Mouse (Mus musculus): Measurements from ENCODE around the gene Arf4. TPM values are rescaled to one million over a fixed set of nuclear protein-coding genes. Genes with fewer than 3 reads are reported as not detected.

Arf4 gene
- polyA plus RNA-seq, 1 experiment from 2014 or later = 406 TPM

DNA sequence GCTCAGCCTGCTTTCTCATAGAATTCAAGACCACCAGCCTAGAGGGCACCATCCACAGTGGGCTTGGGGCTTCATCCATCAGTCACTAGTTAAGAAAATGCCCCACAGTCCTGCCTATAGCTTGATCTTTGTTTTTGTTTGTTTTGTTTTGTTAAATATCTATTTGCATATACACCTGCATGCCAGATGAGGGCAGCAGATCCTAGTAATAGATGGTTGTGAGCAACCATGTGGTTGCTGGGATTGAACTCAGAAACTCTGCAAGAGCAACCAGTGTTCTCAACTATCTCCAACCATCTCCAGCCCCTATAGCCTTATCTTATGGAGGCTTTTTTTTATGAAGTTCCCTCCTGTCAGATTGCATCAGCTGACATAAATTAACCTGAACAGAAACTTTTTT lies 14.0 kb downstream of the Arf4 start:
- no peak overlapping the region for H3K4me2 ChIP-seq (ENCODE audit: low read depth, low read length)
- H3K9ac ChIP-seq (ENCODE audit: low read length) = no peak overlapping the region
- H3K27ac ChIP-seq (ENCODE audit: low read length) = no peak overlapping the region
- peaks cover 6% of the 10 kb centered on the region; the same call in 1 of the 2 replicates for H3K4me1 ChIP-seq (ENCODE audit: control insufficient read depth, insufficient read depth, low read length)
- no peak overlapping the region for H3K4me3 ChIP-seq (ENCODE audit: low read length)
- no peaks in the 10 kb centered on the region for H3K9me3 ChIP-seq (replicated peaks; ENCODE audit: control insufficient read depth, low read length)
- H3K36me3 ChIP-seq (ENCODE audit: control insufficient read depth, insufficient read depth) = peaks cover 32% of the 10 kb centered on the region
- no peak for ATAC-seq (replicated peaks; ENCODE audit: extremely low read depth, insufficient read depth, low FRiP score)
- H3K27me3 ChIP-seq (ENCODE audit: control insufficient read depth, insufficient read depth, low read length) = no peaks in the 10 kb centered on the region

DNA sequence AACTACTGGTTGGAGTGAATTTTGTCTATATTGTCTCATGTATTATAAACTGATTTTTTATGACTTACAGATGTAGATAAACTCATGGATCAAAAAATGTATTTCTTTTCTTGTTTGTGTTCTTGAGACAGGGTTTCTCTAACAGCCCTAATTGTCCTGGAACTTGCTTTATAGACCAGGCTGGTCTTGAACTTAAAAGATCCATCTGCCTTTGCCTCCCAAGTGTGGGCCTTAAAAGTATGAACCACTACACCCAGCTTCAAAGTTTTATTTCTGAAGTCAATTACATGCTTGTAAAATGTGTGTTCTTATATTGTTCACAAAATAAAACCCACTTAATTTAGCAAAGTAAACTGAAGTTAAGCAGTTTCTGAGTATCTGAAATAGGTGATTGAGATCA lies 20.3 kb downstream of the Arf4 start:
- Histone ChIP-seq H3K4me2 (ENCODE audit: low read depth, low read length) (no peak overlapping the region), H3K4me3 (ENCODE audit: low read length) (no peak overlapping the region), H3K4me1 (ENCODE audit: control insufficient read depth, insufficient read depth, low read length) (no peaks in the 10 kb centered on the region), H3K27ac (ENCODE audit: low read length) (no peak overlapping the region), H3K27me3 (ENCODE audit: control insufficient read depth, insufficient read depth, low read length) (no peaks in the 10 kb centered on the region), H3K36me3 (ENCODE audit: control insufficient read depth, insufficient read depth) (peaks cover 30% of the 10 kb centered on the region), H3K9me3 (replicated peaks; ENCODE audit: control insufficient read depth, low read length) (no peaks in the 10 kb centered on the region), H3K9ac (ENCODE audit: low read length) (no peak overlapping the region)
- ATAC-seq (replicated peaks; ENCODE audit: extremely low read depth, insufficient read depth, low FRiP score) = no peak

DNA sequence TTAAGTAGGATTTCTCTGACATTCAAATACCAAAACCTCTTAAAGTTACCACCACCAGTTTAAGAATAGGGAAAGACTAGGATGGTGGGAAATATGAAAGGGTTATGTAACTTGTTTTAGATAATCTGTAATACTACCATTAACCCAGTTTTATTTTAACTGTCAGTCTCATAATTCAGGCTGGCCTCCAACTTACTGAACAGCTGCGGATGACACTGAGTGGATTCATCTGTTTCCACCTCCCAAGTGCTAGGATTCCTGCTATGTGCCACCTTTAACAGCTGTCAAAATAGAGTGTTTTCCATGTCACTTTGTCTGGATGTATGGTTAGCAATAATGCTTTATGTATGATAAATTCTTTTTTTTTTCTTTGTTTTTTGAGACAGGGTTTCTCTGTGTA lies 22.4 kb downstream of the Arf4 start:
- Histone ChIP-seq H3K9ac (ENCODE audit: low read length) (no peak overlapping the region), H3K9me3 (replicated peaks; ENCODE audit: control insufficient read depth, low read length) (no peaks in the 10 kb centered on the region), H3K27me3 (ENCODE audit: control insufficient read depth, insufficient read depth, low read length) (no peaks in the 10 kb centered on the region), H3K4me3 (ENCODE audit: low read length) (no peak overlapping the region), H3K36me3 (ENCODE audit: control insufficient read depth, insufficient read depth) (peaks cover 22% of the 10 kb centered on the region), H3K27ac (ENCODE audit: low read length) (no peak overlapping the region), H3K4me1 (ENCODE audit: control insufficient read depth, insufficient read depth, low read length) (no peaks in the 10 kb centered on the region), H3K4me2 (ENCODE audit: low read depth, low read length) (no peak overlapping the region)
- WGBS = 90% methylated on average over 1 of the region's 1 CpGs
- no peak for ATAC-seq (replicated peaks; ENCODE audit: extremely low read depth, insufficient read depth, low FRiP score)

DNA sequence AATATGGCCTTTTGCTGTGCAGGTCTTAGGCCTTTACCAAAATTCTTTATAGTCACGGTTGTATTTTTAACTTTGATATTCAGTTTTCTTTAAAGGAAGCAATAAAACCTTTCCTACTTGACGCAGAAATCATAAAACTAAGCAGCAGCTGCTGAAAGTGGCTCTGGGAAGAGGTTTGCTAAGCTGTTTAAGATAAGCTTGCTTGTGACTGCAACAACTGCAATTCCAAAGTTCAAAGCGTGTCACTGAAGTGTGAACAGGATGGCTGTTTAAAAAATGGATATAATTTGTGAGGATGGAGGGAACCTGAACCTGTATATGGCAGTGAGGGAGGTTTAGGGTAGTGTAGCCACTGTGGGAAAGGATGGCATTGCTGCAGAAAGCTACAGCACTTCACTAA lies 24.1 kb downstream of the Arf4 start:
- H3K27ac ChIP-seq (ENCODE audit: low read length) = no peak overlapping the region
- WGBS = 51% methylated on average over 3 of the region's 3 CpGs
- H3K4me2 ChIP-seq (ENCODE audit: low read depth, low read length) = no peak overlapping the region
- H3K4me1 ChIP-seq (ENCODE audit: control insufficient read depth, insufficient read depth, low read length) = peaks cover 4% of the 10 kb centered on the region
- H3K9ac ChIP-seq (ENCODE audit: low read length) = no peak overlapping the region
- ATAC-seq (replicated peaks; ENCODE audit: extremely low read depth, insufficient read depth, low FRiP score) = no peak
- H3K9me3 ChIP-seq (replicated peaks; ENCODE audit: control insufficient read depth, low read length) = no peaks in the 10 kb centered on the region
- H3K36me3 ChIP-seq (ENCODE audit: control insufficient read depth, insufficient read depth) = peaks cover 15% of the 10 kb centered on the region
- H3K27me3 ChIP-seq (ENCODE audit: control insufficient read depth, insufficient read depth, low read length) = no peaks in the 10 kb centered on the region
- no peak overlapping the region for H3K4me3 ChIP-seq (ENCODE audit: low read length)

DNA sequence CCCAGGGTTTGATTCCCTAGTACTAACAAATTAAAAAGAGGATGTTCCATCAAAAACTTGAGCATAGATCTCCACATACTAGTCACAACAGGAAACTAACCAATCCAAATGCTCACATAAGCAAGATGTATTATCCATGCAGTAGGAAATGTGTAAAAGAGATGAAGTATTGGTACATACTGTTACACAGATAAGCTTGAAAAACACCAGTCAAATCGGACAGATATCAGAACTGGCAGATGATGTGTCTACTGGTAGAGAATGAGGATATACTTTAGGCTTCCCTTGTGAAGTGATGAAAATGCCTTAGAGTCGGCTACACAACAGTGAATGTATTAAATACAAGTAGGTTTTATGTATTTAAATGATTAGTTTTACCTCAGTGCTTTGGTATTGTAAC lies 24.6 kb downstream of the Arf4 start:
- Histone ChIP-seq H3K27me3 (ENCODE audit: control insufficient read depth, insufficient read depth, low read length) (no peaks in the 10 kb centered on the region), H3K4me2 (ENCODE audit: low read depth, low read length) (no peak overlapping the region), H3K36me3 (ENCODE audit: control insufficient read depth, insufficient read depth) (peaks cover 11% of the 10 kb centered on the region), H3K4me1 (ENCODE audit: control insufficient read depth, insufficient read depth, low read length) (peaks cover 6% of the 10 kb centered on the region), H3K27ac (ENCODE audit: low read length) (no peak overlapping the region), H3K4me3 (ENCODE audit: low read length) (no peak overlapping the region), H3K9ac (ENCODE audit: low read length) (no peak overlapping the region), H3K9me3 (replicated peaks; ENCODE audit: control insufficient read depth, low read length) (no peaks in the 10 kb centered on the region)
- WGBS = 66% methylated on average over 2 of the region's 2 CpGs
- no peak for ATAC-seq (replicated peaks; ENCODE audit: extremely low read depth, insufficient read depth, low FRiP score)

DNA sequence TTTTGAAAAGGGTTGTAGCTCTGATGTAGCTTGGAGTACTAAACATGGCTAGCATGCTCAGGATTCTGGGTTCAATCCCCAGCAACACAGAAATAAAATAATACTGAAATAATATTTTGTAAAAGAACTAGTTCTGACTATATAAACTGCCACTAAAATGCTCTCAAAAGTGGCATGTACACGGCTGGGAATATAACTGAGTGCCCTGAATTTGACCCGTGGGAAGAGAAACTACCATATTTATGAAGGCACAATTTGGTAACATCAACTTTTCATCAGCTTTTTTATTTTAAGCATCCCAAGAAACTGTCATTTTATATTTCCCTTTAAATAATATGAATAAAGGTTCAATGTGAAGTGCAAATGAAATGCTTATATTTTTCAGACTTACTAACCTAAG lies 26.0 kb downstream of the Arf4 start:
- Histone ChIP-seq H3K4me1 (ENCODE audit: control insufficient read depth, insufficient read depth, low read length) (peaks cover 12% of the 10 kb centered on the region), H3K36me3 (ENCODE audit: control insufficient read depth, insufficient read depth) (peaks cover 9% of the 10 kb centered on the region), H3K9ac (ENCODE audit: low read length) (no peak overlapping the region), H3K27ac (ENCODE audit: low read length) (no peak overlapping the region), H3K4me2 (ENCODE audit: low read depth, low read length) (no peak overlapping the region), H3K4me3 (ENCODE audit: low read length) (no peak overlapping the region), H3K27me3 (ENCODE audit: control insufficient read depth, insufficient read depth, low read length) (no peaks in the 10 kb centered on the region), H3K9me3 (replicated peaks; ENCODE audit: control insufficient read depth, low read length) (no peaks in the 10 kb centered on the region)
- 92% methylated on average over 2 of the region's 2 CpGs for WGBS
- no peak for ATAC-seq (replicated peaks; ENCODE audit: extremely low read depth, insufficient read depth, low FRiP score)

DNA sequence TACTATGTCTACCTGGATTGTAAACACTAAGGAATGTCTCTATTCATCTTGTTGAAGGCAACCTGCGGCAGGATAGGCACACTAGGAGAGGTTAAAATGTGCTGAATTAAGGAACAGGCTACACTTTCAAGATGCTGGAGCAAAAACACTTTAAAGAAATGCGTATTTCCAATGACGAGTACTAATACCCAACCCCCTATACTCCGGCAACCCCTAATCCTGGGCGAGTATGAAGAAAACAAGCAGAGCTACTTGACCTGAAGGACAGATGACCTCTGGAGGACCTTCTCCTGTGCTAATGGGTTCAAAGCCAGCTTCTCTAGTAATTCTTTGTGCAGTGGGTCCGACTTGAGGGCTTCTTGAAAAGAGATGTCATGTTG lies 30.1 kb downstream of the Arf4 start:
- peak overlapping the region; percentile 92; the same call in 1 of the 2 replicates for H3K27ac ChIP-seq (ENCODE audit: low read length)
- peaks cover 9% of the 10 kb centered on the region for H3K36me3 ChIP-seq (ENCODE audit: control insufficient read depth, insufficient read depth)
- 17% methylated on average over 6 of the region's 6 CpGs for whole genome bisulfite sequencing
- ATAC-seq (replicated peaks; ENCODE audit: extremely low read depth, insufficient read depth, low FRiP score) = no peak
- H3K4me3 ChIP-seq (ENCODE audit: low read length) = peak overlapping the region; percentile 85
- H3K9me3 ChIP-seq (replicated peaks; ENCODE audit: control insufficient read depth, low read length) = no peaks in the 10 kb centered on the region
- H3K9ac ChIP-seq (ENCODE audit: low read length) = peak overlapping the region; percentile 91
- no peaks in the 10 kb centered on the region for H3K27me3 ChIP-seq (ENCODE audit: control insufficient read depth, insufficient read depth, low read length)
- H3K4me2 ChIP-seq (ENCODE audit: low read depth, low read length) = peak overlapping the region; percentile 80
- H3K4me1 ChIP-seq (ENCODE audit: control insufficient read depth, insufficient read depth, low read length) = peaks cover 17% of the 10 kb centered on the region

DNA sequence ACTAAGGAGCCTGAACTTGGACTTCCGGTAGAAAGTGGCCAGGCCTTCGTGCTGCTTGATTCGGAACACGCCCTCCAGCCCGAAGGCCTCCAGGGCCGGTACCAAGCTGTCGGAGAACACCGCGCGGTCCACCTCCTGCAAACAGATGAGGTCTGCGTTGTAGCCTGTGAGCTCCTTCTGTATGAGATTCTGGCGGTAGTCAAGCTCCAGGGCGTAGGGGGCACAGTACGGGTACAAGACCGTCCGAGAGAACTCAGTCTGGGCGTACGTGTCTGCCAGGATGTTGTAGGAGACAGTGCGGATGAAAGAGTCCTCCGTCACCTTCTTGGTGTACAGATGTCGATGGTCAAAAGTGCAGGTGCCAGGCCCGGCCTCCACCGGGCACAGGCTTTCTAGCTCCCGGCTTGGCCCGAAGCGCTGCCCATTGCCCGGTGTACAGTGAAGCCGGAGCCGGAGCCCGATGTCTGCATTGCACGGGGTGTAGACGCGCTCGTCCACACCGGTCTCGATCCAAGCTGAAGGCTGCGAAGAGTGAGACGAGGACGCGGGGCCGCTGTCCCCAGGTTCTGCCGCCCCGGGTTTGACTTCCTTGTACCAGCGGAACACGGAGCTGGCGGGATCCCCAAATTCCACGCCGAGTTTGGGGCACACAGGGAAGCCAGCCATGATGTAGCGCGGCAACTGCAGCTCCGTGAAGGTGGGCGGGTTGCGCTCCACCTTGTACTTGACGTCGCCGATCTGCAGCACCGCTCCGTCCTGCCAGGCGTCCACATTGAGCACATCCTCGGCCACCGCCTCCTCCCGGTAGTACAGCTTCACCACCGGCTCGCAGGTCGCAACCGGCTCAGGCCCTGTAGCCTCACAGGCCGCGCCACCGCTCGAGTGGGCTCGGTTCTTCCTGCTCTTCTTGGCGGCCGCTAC lies 30.8 kb downstream of the Arf4 start:
- Histone ChIP-seq H3K27me3 (ENCODE audit: control insufficient read depth, insufficient read depth, low read length) (no peaks in the 10 kb centered on the region), H3K9ac (ENCODE audit: low read length) (peak overlapping the region; percentile 91), H3K4me2 (ENCODE audit: low read depth, low read length) (peak overlapping the region; percentile 80), H3K4me1 (ENCODE audit: control insufficient read depth, insufficient read depth, low read length) (peaks cover 17% of the 10 kb centered on the region), H3K27ac (ENCODE audit: low read length) (peak overlapping the region; percentile 92), H3K36me3 (ENCODE audit: control insufficient read depth, insufficient read depth) (peaks cover 9% of the 10 kb centered on the region), H3K9me3 (replicated peaks; ENCODE audit: control insufficient read depth, low read length) (no peaks in the 10 kb centered on the region), H3K4me3 (ENCODE audit: low read length) (peak overlapping the region; percentile 85)
- ATAC-seq (replicated peaks; ENCODE audit: extremely low read depth, insufficient read depth, low FRiP score) = peak; percentile 18
- WGBS = under 1% methylated on average over 73 of the region's 73 CpGs

DNA sequence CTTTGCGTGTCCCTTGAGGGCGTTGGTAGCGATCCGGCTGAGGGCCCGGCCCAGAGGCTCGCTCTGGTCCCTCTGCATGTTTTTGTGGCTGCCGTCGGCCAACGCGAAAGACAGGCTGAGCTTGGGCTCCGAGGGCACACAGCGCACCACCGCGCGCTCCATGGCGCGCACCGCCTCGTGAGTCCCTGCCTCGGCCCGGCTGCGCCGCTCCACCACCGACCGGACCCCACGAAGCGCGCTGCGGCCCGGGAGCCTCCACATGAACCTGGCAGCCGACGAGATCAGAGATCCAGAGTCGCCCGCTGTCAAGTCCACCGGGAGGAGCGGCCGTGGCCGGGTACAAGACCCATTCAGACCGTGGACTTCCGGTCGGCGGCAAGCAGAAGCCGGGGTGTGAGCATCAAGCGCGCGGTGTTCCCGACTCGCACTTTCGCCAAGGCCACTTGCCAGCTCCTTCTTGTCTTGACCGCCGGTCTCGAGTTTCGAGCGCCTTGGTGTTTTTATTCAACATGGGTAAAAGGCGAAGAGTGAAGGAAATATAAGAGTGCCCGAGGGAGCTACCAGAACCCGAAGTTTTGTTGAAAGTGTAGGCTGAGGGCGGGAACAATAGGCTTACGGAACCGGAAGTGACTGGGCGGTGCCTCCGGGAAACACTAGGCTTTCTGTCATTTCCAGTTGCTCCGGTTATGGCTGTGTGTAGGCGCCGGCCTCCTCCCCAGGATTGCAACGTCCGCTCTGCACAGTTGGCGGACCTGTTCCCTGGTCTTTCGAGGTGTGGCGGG lies 31.6 kb downstream of the Arf4 start, which contains the start of gene Pde12:
Pde12 (minus strand) TSS at position 592 of the 782 bp plus-strand sequence.
- peak within 1 kb of the TSS; percentile 92 for H3K27ac ChIP-seq (ENCODE audit: low read length)
- H3K4me1 ChIP-seq (ENCODE audit: control insufficient read depth, insufficient read depth, low read length) = peaks cover 17% of the 10 kb centered on the region
- H3K4me3 ChIP-seq (ENCODE audit: low read length) = peak within 1 kb of the TSS; percentile 85
- no peaks in the 10 kb centered on the region for H3K27me3 ChIP-seq (ENCODE audit: control insufficient read depth, insufficient read depth, low read length)
- peak within 1 kb of the TSS; percentile 80 for H3K4me2 ChIP-seq (ENCODE audit: low read depth, low read length)
- peak; percentile 86 for ATAC-seq (replicated peaks; ENCODE audit: extremely low read depth, insufficient read depth, low FRiP score)
- WGBS = under 1% methylated on average over 70 of the region's 70 CpGs
- peak within 1 kb of the TSS; percentile 91 for H3K9ac ChIP-seq (ENCODE audit: low read length)
- peaks cover 9% of the 10 kb centered on the region for H3K36me3 ChIP-seq (ENCODE audit: control insufficient read depth, insufficient read depth)
- no peaks in the 10 kb centered on the region for H3K9me3 ChIP-seq (replicated peaks; ENCODE audit: control insufficient read depth, low read length)
